Mouse (Mus musculus) CD4-positive, CD25-positive, alpha-beta regulatory T cell, adult 4 months (primary cell): ENCODE data around the gene Alox15. TPM values are rescaled to one million over a fixed set of nuclear protein-coding genes. Genes with fewer than 3 reads are reported as not detected.
"Not testable (repeated sequence)": the region's sequence is repeated elsewhere in the genome, so short reads cannot be mapped to it uniquely, and the experiment has no call there.

Experiments
- ATAC-seq: one replicate; pipeline ENCODE4 v1.8.0; 2017
- polyA plus RNA-seq, 2 experiments: library from polyadenylated mRNA; unstranded; fragments of 100-300 nt; shearing (Covaris generic); gene quantifications; one replicate each; pipeline ENCODE4 v1.2.1; 2017

Alox15 gene
- not detected for polyA plus RNA-seq

- ATAC-seq = no peak
These were observed at the start of gene Alox15 for GRCm38 (mm10) chr11:70351868-70352267. Gene Alox15 (minus strand): TSS chr11:70352031.

GRCm38 (mm10) chr11:70389421-70389820, 37.6 kb upstream of the Alox15 start:
- ATAC-seq = no peak

- no peak for ATAC-seq
These were observed 35.6 kb upstream of the Alox15 start for GRCm38 (mm10) chr11:70387436-70387835.

GRCm38 (mm10) chr11:70384136-70384535, 32.3 kb upstream of the Alox15 start:
- ATAC-seq = no peak

GRCm38 (mm10) chr11:70381330-70381729, 29.5 kb upstream of the Alox15 start:
- no peak for ATAC-seq

- ATAC-seq = no peak
These were observed 28.7 kb upstream of the Alox15 start for GRCm38 (mm10) chr11:70380478-70381005.

GRCm38 (mm10) chr11:70376054-70376453, 24.2 kb upstream of the Alox15 start:
- no peak for ATAC-seq

GRCm38 (mm10) chr11:70374302-70374701, 22.5 kb upstream of the Alox15 start:
- ATAC-seq = no peak

GRCm38 (mm10) chr11:70372849-70373557, 21.2 kb upstream of the Alox15 start:
- ATAC-seq = no peak

- no peak for ATAC-seq
These were observed 20.6 kb upstream of the Alox15 start for GRCm38 (mm10) chr11:70372396-70372795.

- not testable (repeated sequence) for ATAC-seq
These were observed 16.8 kb upstream of the Alox15 start for GRCm38 (mm10) chr11:70368626-70369025.

GRCm38 (mm10) chr11:70367701-70368100, 15.9 kb upstream of the Alox15 start:
- ATAC-seq = not testable (repeated sequence)

- no peak for ATAC-seq
These were observed 3.2 kb downstream of the Alox15 start for GRCm38 (mm10) chr11:70348630-70349029.

GRCm38 (mm10) chr11:70347861-70348260, 4.0 kb downstream of the Alox15 start:
- ATAC-seq = no peak

GRCm38 (mm10) chr11:70345546-70345945, 6.3 kb downstream of the Alox15 start:
- ATAC-seq = no peak

GRCm38 (mm10) chr11:70345061-70345460, 6.8 kb downstream of the Alox15 start:
- ATAC-seq = no peak

GRCm38 (mm10) chr11:70339481-70339880, 12.3 kb downstream of the Alox15 start:
- no peak for ATAC-seq

- no peak for ATAC-seq
These were observed 17.4 kb downstream of the Alox15 start for GRCm38 (mm10) chr11:70334477-70334876.

GRCm38 (mm10) chr11:70324726-70325125, 27.1 kb downstream of the Alox15 start:
- no peak for ATAC-seq

GRCm38 (mm10) chr11:70322528-70322927, 29.3 kb downstream of the Alox15 start, which contains the start of gene Alox12e:
Gene Alox12e (minus strand): TSS chr11:70322628.
- ATAC-seq = no peak

GRCm38 (mm10) chr11:70321664-70322063, 30.2 kb downstream of the Alox15 start:
- no peak for ATAC-seq

GRCm38 (mm10) chr11:70319614-70320013, 32.2 kb downstream of the Alox15 start:
- ATAC-seq = no peak

GRCm38 (mm10) chr11:70313833-70314232, 38.0 kb downstream of the Alox15 start:
- ATAC-seq = no peak

- ATAC-seq = no peak
These were observed 42.5 kb downstream of the Alox15 start for GRCm38 (mm10) chr11:70309341-70309740.
